Mouse (Mus musculus) testis, adult 2 months (tissue): ENCODE measurements around the gene Gsdme.

Experiments used
- CTCF ChIP-seq: fragments of 200-500 bp; IDR thresholded peaks from 2 replicates; pipeline ENCODE4 v1.5.1; 2012; ENCODE audit warnings: low read depth, mild to moderate bottlenecking, inconsistent platforms, low read length, moderate library complexity; ENCODE audit not compliant: control insufficient read depth, insufficient read depth, insufficient replicate concordance
- POLR2A ChIP-seq: fragments of 200-500 bp; IDR thresholded peaks from 2 replicates; pipeline ENCODE4 v1.6.1; 2012; ENCODE audit warnings: low read depth, mild to moderate bottlenecking, inconsistent platforms, low read length, moderate library complexity; ENCODE audit not compliant: control insufficient read depth

- TF ChIP-seq POLR2A (no peak), CTCF (no peak)
Observed at GRCm38 (mm10) chr6:50193851-50194250, 69.8 kb downstream of the Gsdme start.
